Mouse (Mus musculus) thymus, postnatal 14 days (tissue): ENCODE results near the gene Gm36028.

ENCODE experiments used
- DNase-seq: peaks from one replicate; pipeline ENCODE4 v3.0.0; 2021

The Gm36028 gene

GRCm38 (mm10) chr16:37857495-37857894, 3.5 kb downstream of the Gm36028 start:
- no peak for DNase-seq

- DNase-seq, result no peak
Observed at GRCm38 (mm10) chr16:37856327-37856726, 4.6 kb downstream of the Gm36028 start.

GRCm38 (mm10) chr16:37855583-37855982, 5.4 kb downstream of the Gm36028 start:
- DNase-seq, result no peak

- no peak for DNase-seq
Observed at GRCm38 (mm10) chr16:37854593-37854992, 6.4 kb downstream of the Gm36028 start.

GRCm38 (mm10) chr16:37854054-37854453, 6.9 kb downstream of the Gm36028 start:
- DNase-seq, result no peak

GRCm38 (mm10) chr16:37853279-37853678, 7.7 kb downstream of the Gm36028 start:
- no peak for DNase-seq

- DNase-seq, result no peak
Observed at GRCm38 (mm10) chr16:37851366-37851765, 9.6 kb downstream of the Gm36028 start.

- no peak for DNase-seq
Observed at GRCm38 (mm10) chr16:37847081-37847480, 13.9 kb downstream of the Gm36028 start.

GRCm38 (mm10) chr16:37845202-37845925, 15.6 kb downstream of the Gm36028 start:
- DNase-seq, result no peak

GRCm38 (mm10) chr16:37843740-37844139, 17.2 kb downstream of the Gm36028 start:
- DNase-seq, result no peak

GRCm38 (mm10) chr16:37842439-37842838, 18.5 kb downstream of the Gm36028 start:
- no peak for DNase-seq

GRCm38 (mm10) chr16:37837571-37837970, 23.4 kb downstream of the Gm36028 start:
- no peak for DNase-seq

GRCm38 (mm10) chr16:37831041-37831440, 29.9 kb downstream of the Gm36028 start:
- DNase-seq, result no peak

- DNase-seq, result no peak
Observed at GRCm38 (mm10) chr16:37826286-37826685, 34.7 kb downstream of the Gm36028 start.

GRCm38 (mm10) chr16:37824778-37825505, 36.0 kb downstream of the Gm36028 start:
- no peak for DNase-seq

GRCm38 (mm10) chr16:37823949-37824348, 37.0 kb downstream of the Gm36028 start:
- no peak for DNase-seq

GRCm38 (mm10) chr16:37817986-37818385, 43.0 kb downstream of the Gm36028 start:
- no peak for DNase-seq

- peak; percentile 83 for DNase-seq
Observed at GRCm38 (mm10) chr16:37814383-37814971, 46.5 kb downstream of the Gm36028 start.

- no peak for DNase-seq
Observed at GRCm38 (mm10) chr16:37813691-37814382, 47.1 kb downstream of the Gm36028 start.

GRCm38 (mm10) chr16:37812474-37812886, 48.5 kb downstream of the Gm36028 start:
- peak; percentile 24 for DNase-seq

GRCm38 (mm10) chr16:37811874-37812273, 49.1 kb downstream of the Gm36028 start:
- DNase-seq, result no peak

- DNase-seq, result no peak
Observed at GRCm38 (mm10) chr16:37809623-37809992, 51.3 kb downstream of the Gm36028 start.

- no peak for DNase-seq
Observed at GRCm38 (mm10) chr16:37808866-37809622, 51.9 kb downstream of the Gm36028 start.
